Mouse (Mus musculus) cerebellum, adult 2 months (tissue): ENCODE measurements around the gene Plch1.

Experiments used
- CTCF ChIP-seq: fragments of 200-500 bp; IDR thresholded peaks from 2 replicates; pipeline ENCODE4 v1.5.1; 2011; ENCODE audit warnings: low read depth, mild to moderate bottlenecking, control low read depth, low read length, moderate library complexity, borderline replicate concordance; ENCODE audit not compliant: insufficient read depth
- POLR2A ChIP-seq: fragments of 200-500 bp; IDR thresholded peaks from 2 replicates; pipeline ENCODE4 v1.6.1; 2011; ENCODE audit warnings: low read length, control low read depth, borderline replicate concordance; ENCODE audit not compliant: insufficient read depth

DNA sequence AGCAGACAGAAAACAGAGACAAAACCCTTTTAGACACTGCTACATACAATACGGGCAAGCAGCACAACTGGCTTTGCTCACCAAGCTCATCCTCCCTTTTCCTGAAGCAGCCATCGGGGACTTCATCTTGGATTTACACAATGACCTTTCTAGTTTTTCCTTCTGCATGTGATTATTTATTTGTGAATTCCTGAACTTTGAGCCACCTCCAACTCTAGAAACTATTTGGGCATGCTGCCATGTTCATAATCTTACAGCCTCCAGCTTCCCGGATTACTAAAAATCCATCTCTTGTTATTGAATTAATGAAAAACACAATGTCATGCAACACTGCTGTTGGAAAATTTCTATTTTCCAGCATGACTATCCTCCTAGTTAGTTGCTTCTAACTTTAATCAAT, 84.1 kb downstream of the Plch1 start:
- TF ChIP-seq POLR2A = no peak
- no peak for TF ChIP-seq CTCF
